Mouse (Mus musculus): ENCODE data around the gene D1Ertd622e.

The D1Ertd622e gene

DNA sequence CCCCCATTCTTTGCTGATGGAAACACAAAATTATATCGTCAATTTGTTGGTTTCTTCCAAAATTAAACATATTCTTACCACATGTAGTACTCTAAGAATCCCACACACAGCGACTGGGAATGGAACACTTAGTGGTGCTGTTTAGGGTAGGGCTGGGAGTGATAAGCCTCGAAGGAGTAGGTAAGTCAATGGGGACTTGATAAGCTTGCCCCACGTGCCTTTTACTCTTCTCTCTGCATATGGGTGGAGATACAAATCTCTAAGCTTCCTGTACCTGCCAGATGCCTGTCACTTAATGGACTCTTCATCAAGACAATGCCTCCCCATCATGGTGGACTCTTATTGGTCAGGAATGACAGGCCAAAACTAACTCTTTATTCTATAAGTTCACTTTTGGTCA, 78.8 kb downstream of the D1Ertd622e start:
- no peak for DNase-seq (ENCODE audit: low read depth in 2 of 2, low spot score in 2 of 2)

DNA sequence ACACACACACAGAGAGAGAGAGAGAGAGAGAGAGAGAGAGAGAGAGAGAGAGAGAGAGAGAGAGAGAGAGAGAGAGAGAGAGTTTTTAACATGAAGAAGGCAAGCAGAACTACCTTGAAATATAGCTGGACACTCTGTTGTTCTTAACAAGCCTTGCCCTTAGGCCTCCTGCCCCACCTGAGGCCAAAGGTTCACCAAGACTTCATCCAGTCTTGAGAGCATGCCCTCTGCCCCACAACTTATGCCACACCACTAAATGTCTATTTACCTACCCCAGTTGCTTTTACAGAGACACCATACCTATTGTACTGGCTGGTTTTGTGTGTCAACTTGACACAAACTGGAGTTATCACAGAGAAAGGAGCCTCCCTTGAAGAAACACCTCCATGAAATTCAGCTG, 81.2 kb downstream of the D1Ertd622e start:
- DNase-seq (ENCODE audit: low read depth in 2 of 2, low spot score in 2 of 2) = peak; percentile 3 to 7

DNA sequence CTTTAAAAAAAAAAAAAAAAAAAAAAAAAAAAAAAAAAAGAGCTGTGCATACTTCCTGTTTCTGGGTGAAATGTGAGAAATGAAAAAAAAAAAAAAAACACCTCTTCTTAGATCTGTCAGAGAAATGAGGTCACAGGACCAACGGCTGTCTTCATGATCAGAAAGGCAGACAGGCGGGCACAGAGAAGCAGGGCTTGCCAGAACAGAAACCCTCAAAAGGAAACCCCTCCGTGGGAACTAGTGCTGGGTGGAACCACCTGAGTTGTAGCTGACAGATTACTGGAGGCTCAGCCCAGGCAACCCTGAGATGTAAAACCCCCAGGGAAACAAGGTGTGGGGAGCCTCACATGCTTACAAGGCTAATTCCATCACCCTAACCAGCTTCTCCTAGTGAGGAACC, 81.6 kb downstream of the D1Ertd622e start:
- DNase-seq (ENCODE audit: low read depth in 2 of 2, low spot score in 2 of 2) = peak; percentile 83 to 87

DNA sequence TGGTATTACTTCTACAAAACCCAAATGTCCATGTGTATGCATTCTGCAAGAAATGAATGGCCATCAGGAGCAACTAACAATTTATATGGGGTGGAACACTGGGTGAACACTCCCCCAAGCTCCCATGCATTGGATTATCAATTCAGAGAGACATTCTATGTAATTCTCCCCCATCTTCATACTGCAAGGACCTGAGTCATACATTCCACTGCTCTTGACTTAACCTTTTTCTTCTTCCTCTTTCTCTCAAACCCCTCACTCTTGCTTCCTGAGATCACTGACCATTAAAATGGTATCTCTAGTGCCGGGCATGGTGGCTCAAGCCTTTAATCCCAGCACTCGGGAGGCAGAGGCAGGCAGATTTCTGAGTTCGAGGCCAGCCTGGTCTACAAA, 83.9 kb downstream of the D1Ertd622e start:
- DNase-seq (ENCODE audit: low read depth in 2 of 2, low spot score in 2 of 2) = no peak

DNA sequence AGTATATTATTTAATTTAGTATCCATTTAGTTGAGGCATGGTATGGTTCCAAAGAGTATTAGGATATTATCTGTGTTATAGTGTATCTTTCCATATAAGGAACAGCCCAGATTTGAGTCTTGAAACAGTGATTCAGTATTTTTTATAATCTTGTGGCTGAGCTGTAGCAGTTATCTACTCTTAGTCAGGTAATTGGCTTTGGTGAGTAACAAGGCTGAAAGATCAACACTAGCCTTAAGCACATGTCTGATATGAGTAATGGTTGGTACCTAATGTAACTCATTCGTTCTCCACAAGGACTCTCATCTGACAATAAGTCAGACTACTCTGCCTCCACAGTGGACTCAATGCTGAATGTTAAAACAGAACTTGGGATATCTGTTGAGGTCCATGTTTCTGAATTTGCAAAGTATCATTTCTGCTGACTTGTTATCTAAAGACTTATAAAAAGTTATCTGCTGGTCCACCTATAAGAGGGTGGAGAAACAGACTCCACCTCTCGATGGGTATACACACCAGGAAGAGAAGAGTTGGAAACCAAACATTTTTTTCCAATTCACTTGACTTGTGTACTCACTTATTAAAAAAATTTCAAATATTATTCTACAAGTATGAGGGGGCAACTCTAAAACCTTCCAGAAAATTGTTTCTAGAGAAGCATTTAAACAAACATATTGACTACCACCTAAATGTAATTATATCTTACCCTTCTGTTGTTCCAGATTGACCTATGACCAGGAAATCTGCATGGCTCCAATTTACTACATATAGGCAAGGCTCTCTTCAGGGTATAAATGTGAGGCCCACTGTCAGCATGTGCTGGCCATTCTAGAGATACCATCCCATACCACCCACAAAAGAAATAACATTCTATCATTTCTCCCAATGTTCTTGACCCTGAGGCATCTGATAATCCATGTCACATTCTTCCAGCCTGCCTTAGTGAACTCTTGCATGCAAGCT, 84.5 kb downstream of the D1Ertd622e start:
- no peak for DNase-seq (ENCODE audit: low read depth in 2 of 2, low spot score in 2 of 2)

DNA sequence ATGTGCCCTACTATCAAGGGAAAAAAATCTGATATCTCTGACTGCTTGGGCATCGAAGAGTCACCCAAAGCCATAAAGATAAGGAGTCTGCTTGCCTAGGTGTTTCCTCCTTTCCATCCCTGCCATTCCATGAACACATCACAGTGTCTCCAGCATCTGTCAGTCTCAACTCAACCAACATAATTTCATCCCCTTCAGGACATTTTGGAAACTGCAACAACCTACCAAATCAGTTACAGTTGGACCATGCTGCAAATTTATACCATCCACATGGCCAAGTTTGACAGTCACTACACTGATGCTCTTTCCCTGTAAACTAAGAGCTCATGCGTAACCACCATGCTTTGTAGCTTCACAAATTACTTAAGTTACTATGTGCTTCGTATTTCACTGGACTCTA, 85.3 kb downstream of the D1Ertd622e start:
- DNase-seq (ENCODE audit: low read depth in 2 of 2, low spot score in 2 of 2) = no peak

DNA sequence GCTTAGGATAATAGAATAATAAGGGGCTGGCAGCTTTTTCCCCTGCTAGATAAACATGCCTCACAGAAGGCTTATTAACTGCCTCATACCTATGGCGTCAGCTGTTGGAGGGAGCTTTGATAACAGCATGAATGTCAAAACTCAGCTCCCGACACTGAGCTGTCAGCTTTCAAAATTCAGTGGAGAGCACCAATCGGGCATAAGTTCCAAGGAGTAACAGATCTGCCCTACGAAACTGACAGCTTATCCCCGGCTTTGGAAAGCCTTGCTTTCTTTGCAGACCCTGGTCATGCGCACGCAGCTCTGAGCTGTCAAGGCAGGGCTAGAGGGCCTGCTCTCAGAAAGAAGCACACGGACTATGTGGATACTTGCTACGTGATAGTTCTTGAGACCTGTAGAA, 91.1 kb downstream of the D1Ertd622e start:
- DNase-seq (ENCODE audit: low read depth in 2 of 2, low spot score in 2 of 2) = no peak

DNA sequence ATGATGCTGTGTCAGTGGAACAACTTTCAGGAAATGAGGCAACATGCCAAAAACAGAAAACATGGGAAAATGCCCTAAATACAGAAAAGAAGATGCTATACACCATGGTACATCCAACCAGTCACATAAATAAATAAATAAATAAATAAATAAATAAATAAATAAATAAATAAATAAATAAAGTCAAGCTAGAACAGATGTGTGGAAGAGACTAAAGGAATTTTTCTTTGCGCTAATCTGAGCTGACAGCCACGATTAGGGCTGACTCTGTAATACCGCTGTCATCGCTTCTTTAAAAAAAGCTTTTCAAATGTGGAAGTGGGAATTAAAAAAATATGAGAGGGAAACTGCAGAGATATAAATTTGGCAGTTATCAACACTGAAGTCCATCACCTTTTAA, 93.9 kb downstream of the D1Ertd622e start:
- no peak for DNase-seq (ENCODE audit: low read depth in 2 of 2, low spot score in 2 of 2)

DNA sequence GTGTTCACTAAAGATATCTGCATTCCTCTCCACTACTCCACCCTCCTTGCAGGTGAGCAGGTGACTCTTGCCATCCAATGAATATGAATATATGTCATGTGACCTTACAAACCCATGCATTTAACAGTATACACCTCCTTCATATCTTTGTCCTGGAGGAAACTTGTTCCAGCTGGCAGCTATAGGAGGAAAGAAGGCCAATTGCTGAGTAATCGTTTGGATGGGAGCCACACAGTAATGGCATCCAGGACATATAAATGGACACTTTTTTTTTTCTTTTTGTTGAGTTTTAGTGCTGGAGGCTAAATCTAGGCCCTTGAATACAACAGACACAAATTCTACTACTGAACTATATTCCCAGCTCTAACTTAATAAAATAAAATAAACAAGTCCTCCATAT, 97.2 kb downstream of the D1Ertd622e start:
- no peak for DNase-seq (ENCODE audit: low read depth in 2 of 2, low spot score in 2 of 2)

DNA sequence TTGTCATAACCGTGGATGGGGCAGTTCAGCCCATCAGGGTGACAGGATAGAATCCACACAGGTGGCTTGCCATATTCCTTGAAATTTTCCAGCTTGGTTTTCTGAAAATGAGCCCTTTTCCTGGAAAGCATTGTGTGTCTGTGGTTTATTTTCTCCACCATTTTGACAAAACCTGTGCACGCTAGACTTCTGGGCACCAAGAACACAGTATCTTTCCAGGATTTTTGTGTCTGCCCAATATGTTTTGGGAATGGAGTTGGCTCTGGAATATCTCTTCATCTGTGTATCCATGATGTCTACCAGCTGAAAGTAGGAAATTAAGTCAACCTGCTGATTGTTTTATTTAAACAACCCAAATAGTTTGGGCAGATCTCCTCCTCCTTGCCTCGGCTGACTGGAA, 99.0 kb downstream of the D1Ertd622e start:
- no peak for DNase-seq (ENCODE audit: low read depth in 2 of 2, low spot score in 2 of 2)

All from CD8-positive naive resting alpha-beta T cell, adult 2 months (primary cell).